Mouse (Mus musculus) CH12.LX (cell line): ENCODE results near the gene Ranbp6. TPM values are rescaled to one million over a fixed set of nuclear protein-coding genes. Genes with fewer than 3 reads are reported as not detected.

Experiments used
- DNase-seq: peaks from one replicate; pipeline ENCODE4 v3.0.0-alpha.2; 2013; ENCODE audit errors: extremely low read depth
- H3K27ac ChIP-seq: 2 replicates; pipeline ENCODE4 v1.5.1; 2012; ENCODE audit warnings: low read depth, mild to moderate bottlenecking, control low read depth, moderate library complexity; ENCODE audit not compliant: insufficient read depth
- H3K27me3 ChIP-seq: replicated peaks from 2 replicates; pipeline ENCODE3; 2012; ENCODE audit warnings: inconsistent platforms
- H3K36me3 ChIP-seq, 2 experiments: replicated peaks in 1 of 2; 2 replicates each; pipeline versions ENCODE3 to v1.6.1; 2012; ENCODE audit warnings: inconsistent platforms in 1 of 2, low read length in 1 of 2, mild to moderate bottlenecking in 1 of 2, mixed read lengths in 1 of 2, moderate library complexity in 1 of 2; ENCODE audit not compliant: control insufficient read depth in 1 of 2, insufficient read depth in 1 of 2
- H3K4me1 ChIP-seq, 2 experiments: 2 replicates each; pipeline ENCODE4 v1.6.1; 2012; ENCODE audit warnings: inconsistent platforms in 1 of 2, moderate library complexity in 1 of 2; ENCODE audit not compliant: insufficient read depth in 2 of 2, control insufficient read depth in 1 of 2
- H3K4me2 ChIP-seq: 2 replicates; pipeline ENCODE4 v1.6.1; 2012; ENCODE audit warnings: low read depth, mild to moderate bottlenecking, control low read depth; ENCODE audit not compliant: poor library complexity, insufficient read depth, severe bottlenecking
- H3K4me3 ChIP-seq, 3 experiments: fragments of 150-350 bp in 1 of 3; sonication (generic) in 1 of 3; replicated peaks in 1 of 3; 2 replicates each; pipeline versions ENCODE3 to v1.5.1; 2011 to 2012; ENCODE audit warnings: low read depth in 2 of 3, low read length in 2 of 3, mild to moderate bottlenecking in 2 of 3, moderate library complexity in 2 of 3, control low read depth in 1 of 3, improper control_type of control experiment in 1 of 3, inconsistent platforms in 1 of 3, mixed read lengths in 1 of 3; ENCODE audit not compliant: poor library complexity in 1 of 3
- H3K79me2 ChIP-seq: replicated peaks from 2 replicates; pipeline ENCODE4 v1.6.1; 2012; ENCODE audit warnings: mild to moderate bottlenecking, moderate library complexity; ENCODE audit not compliant: control insufficient read depth, poor library complexity, insufficient read depth, severe bottlenecking; ENCODE audit errors: extremely low read depth
- H3K9ac ChIP-seq: 2 replicates; pipeline ENCODE4 v1.6.1; 2012; ENCODE audit warnings: low read depth, mild to moderate bottlenecking, control low read depth, moderate library complexity; ENCODE audit not compliant: insufficient read depth
- H3K9me3 ChIP-seq: replicated peaks from 2 replicates; pipeline ENCODE3; 2012; ENCODE audit warnings: low read length, inconsistent platforms, mixed read lengths
- CHD1 ChIP-seq: IDR thresholded peaks from 2 replicates; pipeline ENCODE4 v1.6.1; 2012; ENCODE audit warnings: low read depth, low read length, improper control_type of control experiment, inconsistent platforms
- E2F4 ChIP-seq: IDR thresholded peaks from 2 replicates; pipeline ENCODE4 v1.6.1; 2011; ENCODE audit warnings: low read depth, low read length, improper control_type of control experiment; ENCODE audit not compliant: insufficient replicate concordance
- ELF1 ChIP-seq: IDR thresholded peaks from 2 replicates; pipeline ENCODE4 v1.6.1; 2014; ENCODE audit warnings: low read depth, mild to moderate bottlenecking, inconsistent platforms, low read length, improper control_type of control experiment
- ETS1 ChIP-seq: conservative IDR thresholded peaks from 2 replicates; pipeline ENCODE4 v1.6.1; 2012; ENCODE audit warnings: low read depth, mild to moderate bottlenecking, inconsistent platforms, low read length, improper control_type of control experiment, moderate library complexity
- GABPA ChIP-seq: IDR thresholded peaks from 2 replicates; pipeline ENCODE4 v1.6.1; 2012; ENCODE audit warnings: low read depth, low read length, improper control_type of control experiment, inconsistent platforms; ENCODE audit not compliant: insufficient replicate concordance
- IRF4 ChIP-seq: IDR thresholded peaks from 2 replicates; pipeline ENCODE4 v1.6.1; 2014; ENCODE audit warnings: low read depth, mild to moderate bottlenecking, inconsistent platforms, low read length, improper control_type of control experiment
- MAX ChIP-seq: IDR thresholded peaks from 2 replicates; pipeline ENCODE4 v1.6.1; 2011; ENCODE audit warnings: low read length, improper control_type of control experiment
- MAZ ChIP-seq: IDR thresholded peaks from 2 replicates; pipeline ENCODE4 v1.6.1; 2012; ENCODE audit warnings: low read depth, mild to moderate bottlenecking, inconsistent platforms, low read length, improper control_type of control experiment, moderate library complexity
- MEF2A ChIP-seq: IDR thresholded peaks from 2 replicates; pipeline ENCODE4 v1.6.1; 2014; ENCODE audit warnings: low read depth, mild to moderate bottlenecking, inconsistent platforms, low read length, improper control_type of control experiment, borderline replicate concordance
- MXI1 ChIP-seq: IDR thresholded peaks from 2 replicates; pipeline ENCODE4 v1.6.1; 2011; ENCODE audit warnings: mild to moderate bottlenecking, low read depth, low read length, improper control_type of control experiment
- MYC ChIP-seq: IDR thresholded peaks from 2 replicates; pipeline ENCODE4 v1.6.1; 2011; ENCODE audit warnings: low read depth, mild to moderate bottlenecking, improper control_type of control experiment, low read length
- NELFE ChIP-seq: IDR thresholded peaks from 2 replicates; pipeline ENCODE4 v1.6.1; 2011; ENCODE audit warnings: low read depth, low read length, improper control_type of control experiment
- NRF1 ChIP-seq: IDR thresholded peaks from 2 replicates; pipeline ENCODE4 v1.6.1; 2014; ENCODE audit warnings: low read depth, mild to moderate bottlenecking, inconsistent platforms, low read length, improper control_type of control experiment, moderate library complexity
- PAX5 ChIP-seq: IDR thresholded peaks from 2 replicates; pipeline ENCODE4 v1.6.1; 2012; ENCODE audit warnings: low read length, inconsistent platforms, mixed read lengths
- POLR2AphosphoS2 ChIP-seq: IDR thresholded peaks from 2 replicates; pipeline ENCODE4 v1.6.1; 2011; ENCODE audit warnings: low read depth, low read length, improper control_type of control experiment
- RAD21 ChIP-seq: IDR thresholded peaks from 2 replicates; pipeline ENCODE4 v1.6.1; 2011; ENCODE audit warnings: low read depth, mild to moderate bottlenecking, low read length, improper control_type of control experiment, moderate library complexity
- SMC3 ChIP-seq: IDR thresholded peaks from 2 replicates; pipeline ENCODE4 v1.6.1; 2011; ENCODE audit warnings: low read depth, low read length, improper control_type of control experiment
- TCF12 ChIP-seq: IDR thresholded peaks from 2 replicates; pipeline ENCODE4 v1.6.1; 2014; ENCODE audit warnings: low read depth, mild to moderate bottlenecking, inconsistent platforms, low read length, improper control_type of control experiment
- ZC3H11A ChIP-seq: IDR thresholded peaks from 2 replicates; pipeline ENCODE4 v1.6.1; 2012; ENCODE audit warnings: low read depth, mild to moderate bottlenecking, inconsistent platforms, low read length, improper control_type of control experiment
- ZKSCAN1 ChIP-seq: IDR thresholded peaks from 2 replicates; pipeline ENCODE4 v1.6.1; 2012; ENCODE audit warnings: low read depth, inconsistent platforms, low read length, improper control_type of control experiment, borderline replicate concordance
- ZMIZ1 ChIP-seq: IDR thresholded peaks from 2 replicates; pipeline ENCODE4 v1.6.1; 2012; ENCODE audit warnings: low read depth, mild to moderate bottlenecking, inconsistent platforms, low read length, improper control_type of control experiment
- dilution Hi-C: fragments of 300-500 bp; cut with MboI; formaldehyde crosslinking; loops from 2 replicates; pipeline ENCODE4 v1.14.3; 2020; ENCODE audit warnings: low sequenced_read_pairs; ENCODE audit not compliant: extremely low pct_unique_long_range_greater_than_20kb, extremely low pct_ligation_motif_present
- in situ Hi-C: fragments of 300-500 bp; cut with MboI; formaldehyde crosslinking; loops from 3 replicates; pipeline ENCODE4 v1.14.3; 2019; ENCODE audit warnings: low sequenced_read_pairs, low pct_ligation_motif_present, low pct_unique_long_range_greater_than_20kb, mixed read lengths
- polyA plus RNA-seq: library from polyadenylated mRNA; unstranded; fragments of >175 nt; gene quantifications from 2 replicates; pipeline ENCODE4 v1.2.1, GENCODE M21; 2012; ENCODE audit warnings: low read depth; ENCODE audit not compliant: insufficient read length
- total RNA-seq, 2 experiments: library from RNA; depleted of rRNA; stranded (reverse); fragments of 300-350 nt in 1 of 2; fragments of >200 nt in 1 of 2; gene quantifications; 2 replicates each; pipeline ENCODE4 v1.2.3; 2012 to 2014

Gene Ranbp6
- total and polyA plus RNA-seq, 3 experiments: 7.0 to 12.1 (median 8.4) TPM

GRCm38 (mm10) chr19:29797371-29797770 lies 15.4 kb downstream of the Ranbp6 start:
- in situ Hi-C loops (no loop called here), dilution Hi-C loops (no loop called here)
- Histone ChIP-seq H3K27me3 (no peaks in the 10 kb centered on the region), H3K4me3 (no peak overlapping the region), H3K4me1 (peaks cover 0 to 4% of the 10 kb centered on the region in 2 experiments; a peak in 1 of 4 replicates), H3K9me3 (no peaks in the 10 kb centered on the region), H3K36me3 (peaks cover 0 to 11% of the 10 kb centered on the region in 2 experiments), H3K27ac (no peak overlapping the region), H3K79me2 (peaks cover 5% of the 10 kb centered on the region; the same call in 1 of the 2 replicates)
- DNase-seq: no peak
- TF ChIP-seq MAX: no peak
- no peak for TF ChIP-seq NELFE
- TF ChIP-seq CHD1: no peak
- TF ChIP-seq RAD21: no peak
- TF ChIP-seq, all 38 proteins: peak for 0
- no peak overlapping the region for H3K4me2 ChIP-seq
- H3K9ac ChIP-seq: no peak overlapping the region

GRCm38 (mm10) chr19:29787997-29788396 lies 24.8 kb downstream of the Ranbp6 start:
- Histone ChIP-seq H3K36me3 (peaks cover 0 to 15% of the 10 kb centered on the region in 2 experiments), H3K4me2 (no peak overlapping the region), H3K27ac (no peak overlapping the region), H3K4me3 (no peak overlapping the region), H3K9me3 (no peaks in the 10 kb centered on the region), H3K4me1 (no peaks in the 10 kb centered on the region; a peak in 1 of 4 replicates), H3K27me3 (no peaks in the 10 kb centered on the region), H3K9ac (no peak overlapping the region), H3K79me2 (no peaks in the 10 kb centered on the region)
- TF ChIP-seq PAX5 (no peak), MEF2A (no peak), E2F4 (no peak), TCF12 (no peak), MAX (no peak), ZMIZ1 (no peak), ZC3H11A (no peak), SMC3 (no peak), ELF1 (no peak), ETS1 (no peak), NRF1 (no peak), IRF4 (no peak), MXI1 (no peak), ZKSCAN1 (no peak), MAZ (no peak), NELFE (no peak), GABPA (no peak), MYC (no peak), POLR2AphosphoS2 (no peak)
- dilution Hi-C loops (no loop called here), in situ Hi-C loops (no loop called here)
- DNase-seq: no peak
